Mouse (Mus musculus) left cerebral cortex, adult 9 months (tissue): ENCODE data around the gene Taar1.

Experiments used
- DNase-seq, 2 experiments: peaks; one replicate each; pipeline ENCODE4 v3.0.0; 2022; ENCODE audit warnings: low spot score in 2 of 2

The Taar1 gene

GRCm38 (mm10) chr10:23920056-23920455 lies at the start of gene Taar1:
Taar1 (plus strand) TSS chr10:23920356.
- no peak for DNase-seq

GRCm38 (mm10) chr10:23880695-23881094 lies 39.5 kb upstream of the Taar1 start:
- no peak for DNase-seq

GRCm38 (mm10) chr10:23884910-23885309 lies 35.2 kb upstream of the Taar1 start:
- DNase-seq = no peak

- DNase-seq = no peak
Measured at GRCm38 (mm10) chr10:23886060-23886459, 34.1 kb upstream of the Taar1 start.

GRCm38 (mm10) chr10:23892987-23893386 lies 27.2 kb upstream of the Taar1 start:
- no peak for DNase-seq

- no peak for DNase-seq
Measured at GRCm38 (mm10) chr10:23894601-23895349, 25.4 kb upstream of the Taar1 start, which contains the start of gene Vnn1. Vnn1 (plus strand) TSS chr10:23894688.

- DNase-seq = no peak
Measured at GRCm38 (mm10) chr10:23895376-23895775, 24.8 kb upstream of the Taar1 start.

DNA sequence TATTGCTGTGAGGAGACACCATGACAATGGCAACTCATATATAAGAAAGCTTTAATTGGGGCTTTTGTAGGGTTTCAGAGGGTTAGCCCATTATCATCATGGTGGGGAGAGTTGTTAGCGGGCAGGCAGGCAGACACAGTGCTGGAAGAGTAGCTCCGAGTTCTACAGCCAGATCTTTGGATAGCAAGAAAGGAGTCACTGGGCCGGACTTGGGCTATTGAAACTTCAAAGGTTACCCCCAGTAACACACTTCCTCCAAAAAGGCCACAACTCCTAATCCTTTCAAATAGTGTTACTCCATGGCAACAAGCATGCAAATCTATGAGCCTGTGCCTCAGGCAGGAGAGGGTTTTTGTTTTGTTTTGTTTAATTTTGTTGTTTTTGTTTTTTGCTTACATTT lies 19.0 kb upstream of the Taar1 start:
- DNase-seq = no peak

GRCm38 (mm10) chr10:23905661-23906060 lies 14.5 kb upstream of the Taar1 start:
- DNase-seq = no peak

DNA sequence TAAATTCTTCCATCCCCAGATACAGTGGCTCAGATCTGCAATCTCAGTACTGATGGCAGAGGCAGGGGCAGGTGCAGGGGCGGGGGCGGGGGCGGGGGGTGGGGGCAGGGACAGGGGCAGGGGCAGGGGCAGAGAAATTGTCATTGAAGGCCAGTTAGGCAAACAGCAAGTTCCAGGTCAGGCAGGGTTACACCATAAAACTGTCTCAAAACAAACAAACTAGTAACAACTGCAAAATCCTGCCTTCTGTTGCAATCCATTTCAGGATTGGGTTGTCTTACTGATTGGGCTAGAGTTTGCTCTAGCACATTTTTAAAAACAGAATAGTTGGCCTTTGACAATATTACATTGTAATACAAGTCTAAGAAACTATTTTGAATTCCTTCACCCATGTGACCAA lies 2.3 kb downstream of the Taar1 start:
- DNase-seq = no peak

- DNase-seq = no peak
Measured at GRCm38 (mm10) chr10:23923941-23924340, 3.8 kb downstream of the Taar1 start.

DNA sequence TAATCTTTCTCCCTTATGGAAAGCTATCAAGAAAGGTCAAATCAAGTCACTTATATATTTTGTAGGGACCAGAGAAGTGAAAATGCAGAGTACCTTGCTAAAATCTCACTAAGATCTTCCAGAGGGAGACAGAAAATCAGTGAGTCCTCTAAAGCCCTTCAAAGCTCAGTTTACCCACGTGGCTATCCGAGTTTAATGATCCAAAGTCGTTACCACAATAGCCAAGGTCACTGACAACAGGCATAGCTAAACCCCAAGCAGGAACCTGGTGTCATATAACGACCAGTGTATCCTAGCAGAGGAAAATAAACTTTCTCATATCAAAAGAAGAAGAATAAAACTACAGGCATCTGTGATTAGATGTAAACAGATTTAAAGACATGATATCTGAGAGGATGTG lies 17.5 kb downstream of the Taar1 start:
- DNase-seq = no peak

DNA sequence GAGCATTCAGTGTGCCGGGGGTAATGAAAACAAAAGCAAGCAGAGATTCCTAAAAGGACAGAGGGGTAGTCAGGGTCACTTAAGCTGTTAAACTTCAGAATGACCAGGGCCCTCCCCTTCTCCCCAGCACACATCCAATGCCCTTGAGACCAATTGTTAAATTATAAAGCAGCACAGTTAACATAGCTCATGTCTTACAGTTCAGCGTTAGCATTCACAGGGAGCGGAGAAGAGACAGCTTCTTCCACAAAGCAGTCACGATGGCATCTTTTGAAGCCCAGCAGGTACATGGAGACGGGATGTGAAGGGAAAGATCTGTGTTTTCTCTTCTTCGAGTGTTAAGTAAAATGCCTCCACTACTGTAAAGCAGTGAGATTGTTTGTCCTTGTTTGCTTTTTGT lies 18.2 kb downstream of the Taar1 start, which contains the start of gene Taar2:
Taar2 (plus strand) TSS at position 261 of the 400 bp plus-strand sequence.
- DNase-seq = no peak

DNA sequence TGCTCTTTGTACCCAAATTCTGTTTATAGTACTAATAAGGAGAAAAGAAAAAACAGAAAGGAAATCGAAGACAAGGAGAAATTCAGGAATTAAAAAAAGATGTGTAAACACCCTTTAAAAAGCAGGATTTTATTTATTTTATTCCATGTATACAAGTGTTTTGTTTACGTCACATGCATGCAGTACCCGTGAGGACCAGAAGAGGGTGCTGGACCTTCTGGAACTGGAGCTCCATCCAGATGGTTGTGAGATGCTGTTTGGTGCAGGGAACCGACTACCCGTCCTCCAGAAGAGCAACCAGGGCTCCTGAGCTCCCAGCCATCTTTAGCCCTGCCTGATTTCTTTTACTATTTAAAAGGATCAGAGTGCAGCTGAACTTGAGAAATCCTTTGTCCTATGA lies 22.3 kb downstream of the Taar1 start:
- no peak for DNase-seq

DNA sequence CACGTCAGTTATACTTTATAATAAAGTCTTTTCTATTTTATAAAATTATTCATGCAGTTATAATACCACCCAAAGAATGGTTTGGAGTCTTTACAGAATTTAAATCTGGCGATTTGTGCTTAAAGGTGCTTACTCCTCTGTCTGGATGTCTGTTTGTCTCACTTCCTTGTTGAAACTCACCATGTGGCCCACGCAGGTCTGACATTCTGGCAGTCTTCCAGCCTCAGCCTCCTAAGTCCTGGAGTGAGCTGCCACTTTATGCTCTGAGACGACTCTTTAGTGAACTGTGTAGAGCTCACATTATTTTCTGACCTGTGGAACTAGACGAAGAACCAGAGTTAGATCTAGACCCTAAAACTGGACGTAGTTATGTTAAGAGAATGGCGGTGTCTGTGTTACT lies 27.9 kb downstream of the Taar1 start:
- no peak for DNase-seq

- DNase-seq = peak in 1 of 2 experiments; percentile 5
Measured at GRCm38 (mm10) chr10:23949508-23950005, 29.4 kb downstream of the Taar1 start, which contains the start of gene Taar3. Taar3 (plus strand) TSS chr10:23949558.

DNA sequence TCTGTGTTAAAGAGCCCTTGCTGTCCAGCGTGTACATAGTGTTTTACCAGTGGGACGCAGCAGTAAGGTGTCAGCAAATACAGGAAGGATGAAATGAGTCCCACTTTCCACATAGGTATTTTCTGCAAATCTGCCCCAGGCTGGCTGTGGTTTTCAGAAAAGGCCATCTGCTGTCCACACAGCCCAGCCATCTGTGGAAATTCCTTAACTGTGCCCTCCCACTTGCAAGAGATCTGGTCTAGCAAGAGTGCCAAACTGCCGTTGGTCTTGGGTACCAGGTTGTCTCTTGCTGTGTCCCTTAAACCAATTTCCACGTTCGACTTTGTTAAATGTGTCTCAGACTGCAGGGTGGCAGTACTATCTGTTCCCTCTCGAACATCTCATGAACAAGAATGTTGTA lies 31.6 kb downstream of the Taar1 start:
- no peak for DNase-seq

GRCm38 (mm10) chr10:23959071-23959470 lies 38.9 kb downstream of the Taar1 start:
- DNase-seq = no peak

GRCm38 (mm10) chr10:23960444-23960915 lies 40.3 kb downstream of the Taar1 start, which contains the start of gene Taar4:
Taar4 (plus strand) TSS chr10:23960494.
- DNase-seq = no peak

DNA sequence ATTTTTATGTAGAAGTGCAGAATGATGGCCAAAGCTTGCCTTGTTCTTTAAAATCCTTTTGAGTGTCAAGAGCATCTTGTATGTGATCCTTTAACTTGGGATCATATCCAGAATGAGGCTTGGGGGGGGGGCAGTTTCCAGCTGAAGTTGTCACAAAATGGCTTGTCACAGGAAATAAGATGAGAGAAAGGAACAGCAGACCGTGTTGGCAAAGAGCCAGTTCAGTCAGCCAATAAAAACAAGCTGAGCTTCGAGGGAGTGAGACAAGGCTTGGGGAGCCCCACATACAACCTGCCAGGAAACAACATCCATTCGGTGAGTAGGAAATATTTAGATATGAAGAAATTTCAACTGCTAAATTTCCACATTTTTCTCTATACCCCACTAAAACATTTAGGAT lies 43.3 kb downstream of the Taar1 start:
- no peak for DNase-seq

DNA sequence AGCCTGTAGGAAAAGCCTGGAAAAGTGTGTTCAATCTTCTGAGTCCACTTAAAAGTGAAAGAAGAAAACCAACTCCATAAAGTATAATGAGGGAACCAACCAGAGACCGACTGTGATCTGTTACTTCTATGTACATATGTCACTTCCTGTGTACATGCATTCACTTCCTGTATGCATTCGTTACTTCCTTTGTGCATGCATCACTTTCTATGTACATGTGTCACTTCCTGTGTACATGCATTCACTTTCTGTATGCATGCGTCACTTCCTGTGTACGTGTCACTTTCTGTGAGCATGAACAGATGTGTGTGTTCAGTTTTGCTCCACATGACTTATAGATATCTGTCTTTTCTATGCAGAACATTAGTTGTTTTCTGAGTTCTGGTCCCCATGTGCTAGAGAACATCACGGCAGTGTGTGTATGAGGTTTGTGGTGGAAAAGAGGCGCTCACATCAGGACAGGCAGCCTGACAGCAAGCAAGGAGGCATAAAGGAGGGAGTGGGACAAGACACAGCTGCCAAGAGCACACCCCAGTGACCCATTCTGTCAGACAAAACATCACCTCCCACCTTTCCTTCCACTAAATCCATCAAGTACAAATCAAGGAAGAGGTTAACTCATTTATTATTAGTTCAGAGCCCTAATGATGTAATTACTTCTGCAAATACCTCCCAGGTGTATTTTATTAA lies 44.9 kb downstream of the Taar1 start:
- DNase-seq = no peak

DNA sequence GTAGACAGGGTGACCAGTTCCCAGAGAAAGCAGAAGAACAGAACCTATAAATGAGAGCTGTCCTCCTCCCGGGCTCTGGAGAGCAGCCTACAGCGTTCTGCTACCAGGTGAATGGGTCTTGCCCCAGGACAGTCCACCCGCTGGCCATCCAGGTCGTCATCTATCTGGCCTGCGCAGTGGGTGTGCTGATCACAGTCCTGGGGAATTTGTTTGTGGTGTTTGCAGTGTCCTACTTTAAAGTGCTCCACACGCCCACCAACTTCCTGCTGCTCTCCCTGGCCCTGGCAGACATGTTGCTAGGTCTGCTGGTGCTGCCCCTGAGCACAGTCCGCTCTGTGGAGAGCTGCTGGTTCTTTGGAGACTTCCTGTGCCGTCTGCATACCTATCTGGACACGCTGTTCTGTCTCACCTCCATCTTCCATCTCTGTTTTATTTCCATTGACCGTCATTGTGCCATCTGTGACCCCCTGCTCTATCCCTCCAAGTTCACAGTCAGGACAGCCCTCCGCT lies 50.6 kb downstream of the Taar1 start, which contains the start of gene Taar5:
Taar5 (plus strand) TSS at position 51 of the 510 bp plus-strand sequence.
- no peak for DNase-seq
